Mouse (Mus musculus): ENCODE data around the gene Slc44a3. TPM values are rescaled to one million over a fixed set of nuclear protein-coding genes. Genes with fewer than 3 reads are reported as not detected.

Gene Slc44a3
- polyA plus RNA-seq, 1 experiment from 2014 or later, result 1.0 TPM

- peak; percentile 53; the same call in 1 of the 2 replicates for ATAC-seq (ENCODE audit: low FRiP score, low read depth)
- no peaks in the 10 kb centered on the region for H3K36me3 ChIP-seq
- H3K4me2 ChIP-seq, result peak overlapping the region; percentile 4; the same call in 1 of the 2 replicates
Observed at GRCm38 (mm10) chr3:121489462-121490118, 42.6 kb downstream of the Slc44a3 start.

GRCm38 (mm10) chr3:121485201-121485600 is 47.0 kb downstream of the Slc44a3 start:
- Histone ChIP-seq H3K27me3 (no peaks in the 10 kb centered on the region), H3K4me1 (replicated peaks) (peaks cover 36% of the 10 kb centered on the region), H3K4me3 (no peak overlapping the region), H3K9ac (no peak overlapping the region), H3K9me3 (no peaks in the 10 kb centered on the region), H3K27ac (replicated peaks) (no peak overlapping the region), H3K4me2 (no peak overlapping the region), H3K36me3 (no peaks in the 10 kb centered on the region)
- WGBS, result 58% methylated on average over 2 of the region's 2 CpGs
- ATAC-seq (ENCODE audit: low FRiP score, low read depth), result no peak

More at GRCm38 (mm10) chr3:121489462-121490118, 42.6 kb downstream of the Slc44a3 start:
- no peaks in the 10 kb centered on the region for H3K9me3 ChIP-seq
- H3K27me3 ChIP-seq, result no peaks in the 10 kb centered on the region
- WGBS, result 37% methylated on average over 12 of the region's 12 CpGs
- H3K4me3 ChIP-seq, result no peak overlapping the region
- H3K4me1 ChIP-seq (replicated peaks), result peaks cover 22% of the 10 kb centered on the region
- H3K9ac ChIP-seq, result no peak overlapping the region
- peak overlapping the region; percentile 66 for H3K27ac ChIP-seq (replicated peaks)

GRCm38 (mm10) chr3:121483266-121484161 is 48.7 kb downstream of the Slc44a3 start:
- no peaks in the 10 kb centered on the region for H3K9me3 ChIP-seq
- H3K27ac ChIP-seq (replicated peaks), result peak overlapping the region; percentile 56
- peak overlapping the region; percentile 39 for H3K4me2 ChIP-seq
- 0 out of 2 replicates have a peak overlapping the region, but pooled peaks have one; percentile 4 for H3K4me3 ChIP-seq
- H3K9ac ChIP-seq, result peak overlapping the region; percentile 20; the same call in 1 of the 2 replicates
- H3K27me3 ChIP-seq, result no peaks in the 10 kb centered on the region
- WGBS, result 28% methylated on average over 25 of the region's 25 CpGs
- H3K4me1 ChIP-seq (replicated peaks), result peaks cover 25% of the 10 kb centered on the region
- no peaks in the 10 kb centered on the region for H3K36me3 ChIP-seq
- peak; percentile 52; the same call in 1 of the 2 replicates for ATAC-seq (ENCODE audit: low FRiP score, low read depth)

- Histone ChIP-seq H3K36me3 (no peaks in the 10 kb centered on the region), H3K27ac (replicated peaks) (no peak overlapping the region), H3K4me2 (no peak overlapping the region), H3K4me3 (no peak overlapping the region), H3K27me3 (no peaks in the 10 kb centered on the region), H3K9ac (no peak overlapping the region), H3K9me3 (no peaks in the 10 kb centered on the region), H3K4me1 (replicated peaks) (peaks cover 25% of the 10 kb centered on the region)
- no peak for ATAC-seq (ENCODE audit: low FRiP score, low read depth)
- 51% methylated on average over 6 of the region's 6 CpGs for WGBS
Observed at GRCm38 (mm10) chr3:121481564-121481963, 50.6 kb downstream of the Slc44a3 start.

- H3K27me3 ChIP-seq, result no peaks in the 10 kb centered on the region
- no peak overlapping the region for H3K9ac ChIP-seq
- H3K27ac ChIP-seq (replicated peaks), result no peak overlapping the region
- no peaks in the 10 kb centered on the region for H3K9me3 ChIP-seq
- H3K36me3 ChIP-seq, result no peaks in the 10 kb centered on the region
- 61% methylated on average over 7 of the region's 8 CpGs for WGBS
- no peak overlapping the region for H3K4me2 ChIP-seq
- no peak overlapping the region for H3K4me3 ChIP-seq
- no peak for ATAC-seq (ENCODE audit: low FRiP score, low read depth)
- peaks cover 25% of the 10 kb centered on the region for H3K4me1 ChIP-seq (replicated peaks)
Observed at GRCm38 (mm10) chr3:121480961-121481436, 51.2 kb downstream of the Slc44a3 start.

- H3K4me1 ChIP-seq (replicated peaks), result peaks cover 25% of the 10 kb centered on the region
- WGBS, result 43% methylated on average over 26 of the region's 26 CpGs
- H3K27ac ChIP-seq (replicated peaks), result no peak overlapping the region
- no peak overlapping the region for H3K9ac ChIP-seq
- H3K36me3 ChIP-seq, result no peaks in the 10 kb centered on the region
- ATAC-seq (ENCODE audit: low FRiP score, low read depth), result peak; percentile 14
- H3K9me3 ChIP-seq, result no peaks in the 10 kb centered on the region
- no peak overlapping the region for H3K4me2 ChIP-seq
- no peak overlapping the region for H3K4me3 ChIP-seq
- no peaks in the 10 kb centered on the region for H3K27me3 ChIP-seq
Observed at GRCm38 (mm10) chr3:121480030-121480960, 51.9 kb downstream of the Slc44a3 start.

- H3K4me1 ChIP-seq (replicated peaks), result 0 out of 2 replicates have a peak, but pooled peaks cover under 1% of the 10 kb centered on the region
- H3K27ac ChIP-seq (replicated peaks), result no peak overlapping the region
- H3K9ac ChIP-seq, result no peak overlapping the region
- H3K36me3 ChIP-seq, result no peaks in the 10 kb centered on the region
- no peak for ATAC-seq (ENCODE audit: low FRiP score, low read depth)
- H3K9me3 ChIP-seq, result no peaks in the 10 kb centered on the region
- 67% methylated on average over 3 of the region's 3 CpGs for WGBS
- no peaks in the 10 kb centered on the region for H3K27me3 ChIP-seq
- H3K4me3 ChIP-seq, result no peak overlapping the region
- no peak overlapping the region for H3K4me2 ChIP-seq
Observed at GRCm38 (mm10) chr3:121474738-121475137, 57.5 kb downstream of the Slc44a3 start.

GRCm38 (mm10) chr3:121471703-121472102 is 60.5 kb downstream of the Slc44a3 start:
- H3K4me1 ChIP-seq (replicated peaks), result peaks cover 8% of the 10 kb centered on the region

GRCm38 (mm10) chr3:121469185-121469975 is 62.8 kb downstream of the Slc44a3 start:
- ATAC-seq (ENCODE audit: low FRiP score, low read depth), result peak; percentile 86
- peak overlapping the region; percentile 21; the same call in 1 of the 2 replicates for H3K4me2 ChIP-seq
- H3K27me3 ChIP-seq, result no peaks in the 10 kb centered on the region
- H3K4me3 ChIP-seq, result no peak overlapping the region
- peak overlapping the region; percentile 70 for H3K27ac ChIP-seq (replicated peaks)
- peaks cover 8% of the 10 kb centered on the region for H3K4me1 ChIP-seq (replicated peaks)
- WGBS, result 7% methylated on average over 13 of the region's 13 CpGs
- H3K9me3 ChIP-seq, result no peaks in the 10 kb centered on the region
- no peaks in the 10 kb centered on the region for H3K36me3 ChIP-seq
- H3K9ac ChIP-seq, result no peak overlapping the region

More at GRCm38 (mm10) chr3:121471703-121472102, 60.5 kb downstream of the Slc44a3 start:
- H3K36me3 ChIP-seq, result no peaks in the 10 kb centered on the region
- H3K4me3 ChIP-seq, result no peak overlapping the region
- ATAC-seq (ENCODE audit: low FRiP score, low read depth), result no peak
- no peak overlapping the region for H3K4me2 ChIP-seq
- no peak overlapping the region for H3K27ac ChIP-seq (replicated peaks)
- no peaks in the 10 kb centered on the region for H3K27me3 ChIP-seq
- no peak overlapping the region for H3K9ac ChIP-seq
- no peaks in the 10 kb centered on the region for H3K9me3 ChIP-seq
- WGBS, result 71% methylated on average over 11 of the region's 11 CpGs

- H3K27ac ChIP-seq (replicated peaks), result no peak overlapping the region
- H3K36me3 ChIP-seq, result no peaks in the 10 kb centered on the region
- ATAC-seq (ENCODE audit: low FRiP score, low read depth), result no peak
- H3K9ac ChIP-seq, result no peak overlapping the region
- H3K4me1 ChIP-seq (replicated peaks), result peaks cover 8% of the 10 kb centered on the region
- 16% methylated on average over 1 of the region's 2 CpGs for WGBS
- H3K9me3 ChIP-seq, result no peaks in the 10 kb centered on the region
- no peak overlapping the region for H3K4me2 ChIP-seq
- H3K4me3 ChIP-seq, result no peak overlapping the region
- no peaks in the 10 kb centered on the region for H3K27me3 ChIP-seq
Observed at GRCm38 (mm10) chr3:121468136-121468535, 64.1 kb downstream of the Slc44a3 start.
